Mouse (Mus musculus): Measurements from ENCODE around the gene Usp6nl. TPM values are rescaled to one million over a fixed set of nuclear protein-coding genes. Genes with fewer than 3 reads are reported as not detected.

Gene Usp6nl
- 8.9 and 9.2 TPM in 2 replicates for total RNA-seq (2014; rRNA removed; ENCODE audit: low replicate concordance)
- polyA plus RNA-seq (2015; fragmentation: Nextera tagmentation; extraction: Ambion mirVana) = 3.1 and 3.4 TPM in 2 replicates

GRCm38 (mm10) chr2:6322376-6322901 is at the start of gene Usp6nl:
Usp6nl (plus strand) TSS chr2:6322667.
- WGBS = under 1% methylated on average over 64 of the region's 75 CpGs
- peak; percentile 91 for DNase-seq (ENCODE audit: low spot score)
- peak; percentile 95 for ATAC-seq (ENCODE audit: insufficient read depth, low read depth)
- Histone ChIP-seq H3K4me2 (ENCODE audit: low read depth, low read length) (peak within 1 kb of the TSS; percentile 74), H3K4me1 (ENCODE audit: control insufficient read depth, insufficient read depth) (0 out of 2 replicates have a peak, but pooled peaks cover 9% of the 10 kb centered on the region), H3K36me3 (replicated peaks; ENCODE audit: control insufficient read depth, insufficient read depth, low read length) (no peaks in the 10 kb centered on the region), H3K27ac (ENCODE audit: low read depth) (peak within 1 kb of the TSS; percentile 98), H3K9ac (replicated peaks; ENCODE audit: low read depth, low read length) (peak within 1 kb of the TSS; percentile 93), H3K9me3 (replicated peaks; ENCODE audit: control insufficient read depth, low read length) (no peaks in the 10 kb centered on the region), H3K4me3 (ENCODE audit: low read depth, low read length) (peak within 1 kb of the TSS; percentile 95), H3K27me3 (ENCODE audit: control insufficient read depth, insufficient read depth, low read length) (no peaks in the 10 kb centered on the region)
- TF ChIP-seq CTCF (IDR thresholded peaks at IDR 0.05; ENCODE audit: low read depth) = no peak
- TF ChIP-seq EP300 (IDR thresholded peaks at IDR 0.05; ENCODE audit: low read depth) = no peak

- Histone ChIP-seq H3K27me3 (ENCODE audit: control insufficient read depth, insufficient read depth, low read length) (no peaks in the 10 kb centered on the region), H3K4me2 (ENCODE audit: low read depth, low read length) (no peak overlapping the region), H3K9me3 (replicated peaks; ENCODE audit: control insufficient read depth, low read length) (no peaks in the 10 kb centered on the region), H3K4me1 (ENCODE audit: control insufficient read depth, insufficient read depth) (no peaks in the 10 kb centered on the region), H3K9ac (replicated peaks; ENCODE audit: low read depth, low read length) (no peak overlapping the region), H3K36me3 (replicated peaks; ENCODE audit: control insufficient read depth, insufficient read depth, low read length) (no peaks in the 10 kb centered on the region), H3K27ac (ENCODE audit: low read depth) (peak overlapping the region; percentile 39; the same call in 1 of the 2 replicates), H3K4me3 (ENCODE audit: low read depth, low read length) (no peak overlapping the region)
- DNase-seq (ENCODE audit: low spot score) (no peak), ATAC-seq (ENCODE audit: insufficient read depth, low read depth) (no peak)
- no peak for TF ChIP-seq EP300 (IDR thresholded peaks at IDR 0.05; ENCODE audit: low read depth)
- TF ChIP-seq CTCF (IDR thresholded peaks at IDR 0.05; ENCODE audit: low read depth) = no peak
- WGBS = 51% methylated on average over 10 of the region's 10 CpGs
Measured at GRCm38 (mm10) chr2:6273392-6273845, 49.0 kb upstream of the Usp6nl start.

GRCm38 (mm10) chr2:6278813-6279530 is 43.5 kb upstream of the Usp6nl start:
- TF ChIP-seq EP300 (IDR thresholded peaks at IDR 0.05; ENCODE audit: low read depth) (no peak), CTCF (IDR thresholded peaks at IDR 0.05; ENCODE audit: low read depth) (no peak)
- WGBS = 73% methylated on average over 10 of the region's 10 CpGs
- no peak overlapping the region for H3K9ac ChIP-seq (replicated peaks; ENCODE audit: low read depth, low read length)
- H3K27ac ChIP-seq (ENCODE audit: low read depth) = 0 out of 2 replicates have a peak overlapping the region, but pooled peaks have one; percentile 11
- no peaks in the 10 kb centered on the region for H3K36me3 ChIP-seq (replicated peaks; ENCODE audit: control insufficient read depth, insufficient read depth, low read length)
- H3K4me3 ChIP-seq (ENCODE audit: low read depth, low read length) = no peak overlapping the region
- no peak overlapping the region for H3K4me2 ChIP-seq (ENCODE audit: low read depth, low read length)
- H3K9me3 ChIP-seq (replicated peaks; ENCODE audit: control insufficient read depth, low read length) = no peaks in the 10 kb centered on the region
- H3K27me3 ChIP-seq (ENCODE audit: control insufficient read depth, insufficient read depth, low read length) = no peaks in the 10 kb centered on the region
- DNase-seq (ENCODE audit: low spot score) (no peak), ATAC-seq (ENCODE audit: insufficient read depth, low read depth) (no peak)
- peaks cover 7% of the 10 kb centered on the region; the same call in 1 of the 2 replicates for H3K4me1 ChIP-seq (ENCODE audit: control insufficient read depth, insufficient read depth)

GRCm38 (mm10) chr2:6279614-6280301 is 42.7 kb upstream of the Usp6nl start:
- H3K9ac ChIP-seq (replicated peaks; ENCODE audit: low read depth, low read length) = no peak overlapping the region
- H3K27me3 ChIP-seq (ENCODE audit: control insufficient read depth, insufficient read depth, low read length) = no peaks in the 10 kb centered on the region
- no peak overlapping the region for H3K4me2 ChIP-seq (ENCODE audit: low read depth, low read length)
- peaks cover 7% of the 10 kb centered on the region; the same call in 1 of the 2 replicates for H3K4me1 ChIP-seq (ENCODE audit: control insufficient read depth, insufficient read depth)
- WGBS = 66% methylated on average over 10 of the region's 10 CpGs
- no peaks in the 10 kb centered on the region for H3K36me3 ChIP-seq (replicated peaks; ENCODE audit: control insufficient read depth, insufficient read depth, low read length)
- H3K9me3 ChIP-seq (replicated peaks; ENCODE audit: control insufficient read depth, low read length) = no peaks in the 10 kb centered on the region
- DNase-seq (ENCODE audit: low spot score) (no peak), ATAC-seq (ENCODE audit: insufficient read depth, low read depth) (no peak)
- no peak overlapping the region for H3K4me3 ChIP-seq (ENCODE audit: low read depth, low read length)
- TF ChIP-seq CTCF (IDR thresholded peaks at IDR 0.05; ENCODE audit: low read depth) (no peak), EP300 (IDR thresholded peaks at IDR 0.05; ENCODE audit: low read depth) (no peak)
- H3K27ac ChIP-seq (ENCODE audit: low read depth) = 0 out of 2 replicates have a peak overlapping the region, but pooled peaks have one; percentile 11

- ATAC-seq (ENCODE audit: insufficient read depth, low read depth) (no peak), DNase-seq (ENCODE audit: low spot score) (no peak)
- Histone ChIP-seq H3K4me1 (ENCODE audit: control insufficient read depth, insufficient read depth) (peaks cover 7% of the 10 kb centered on the region; the same call in 1 of the 2 replicates), H3K9ac (replicated peaks; ENCODE audit: low read depth, low read length) (no peak overlapping the region), H3K27me3 (ENCODE audit: control insufficient read depth, insufficient read depth, low read length) (no peaks in the 10 kb centered on the region), H3K36me3 (replicated peaks; ENCODE audit: control insufficient read depth, insufficient read depth, low read length) (no peaks in the 10 kb centered on the region), H3K9me3 (replicated peaks; ENCODE audit: control insufficient read depth, low read length) (no peaks in the 10 kb centered on the region), H3K4me3 (ENCODE audit: low read depth, low read length) (no peak overlapping the region), H3K27ac (ENCODE audit: low read depth) (no peak overlapping the region), H3K4me2 (ENCODE audit: low read depth, low read length) (no peak overlapping the region)
- WGBS = 94% methylated on average over 2 of the region's 2 CpGs
- no peak for TF ChIP-seq EP300 (IDR thresholded peaks at IDR 0.05; ENCODE audit: low read depth)
- no peak for TF ChIP-seq CTCF (IDR thresholded peaks at IDR 0.05; ENCODE audit: low read depth)
Measured at GRCm38 (mm10) chr2:6283569-6283968, 38.9 kb upstream of the Usp6nl start.

Data from heart, postnatal 0 days (tissue).